Mouse (Mus musculus): ENCODE results near the gene Tmco5b. TPM values are rescaled to one million over a fixed set of nuclear protein-coding genes. Genes with fewer than 3 reads are reported as not detected.
A peak's percentile ranks its signal among the peaks of the same experiment; 100 is the strongest.

Gene Tmco5b
- not detected in 2 replicates for polyA plus RNA-seq (2016; fragmentation: Nextera tagmentation; extraction: Ambion mirVana)

- WGBS: 90% methylated on average over 2 of the region's 2 CpGs
- H3K4me3 ChIP-seq: no peak within 1 kb of the TSS
Measured at GRCm38 (mm10) chr2:113285432-113285831, at the start of gene Tmco5b. Gene Tmco5b, plus strand, starts transcription at chr2:113285732.

GRCm38 (mm10) chr2:113236993-113237392 is 48.5 kb upstream of the Tmco5b start:
- WGBS: 82% methylated on average over 1 of the region's 1 CpGs

More at GRCm38 (mm10) chr2:113285432-113285831, at the start of gene Tmco5b:
- DNase-seq (ENCODE audit: low spot score): no peak
- H3K27ac ChIP-seq: no peak within 1 kb of the TSS
- no peaks in the 10 kb centered on the region for H3K36me3 ChIP-seq
- no peaks in the 10 kb centered on the region for H3K9me3 ChIP-seq (replicated peaks)
- no peaks in the 10 kb centered on the region for H3K4me1 ChIP-seq
- H3K27me3 ChIP-seq (ENCODE audit: low read depth, poor library complexity, severe bottlenecking): no peaks in the 10 kb centered on the region

GRCm38 (mm10) chr2:113238871-113239270 is 46.7 kb upstream of the Tmco5b start:
- no peaks in the 10 kb centered on the region for H3K36me3 ChIP-seq
- no peaks in the 10 kb centered on the region for H3K9me3 ChIP-seq (replicated peaks)
- H3K27me3 ChIP-seq (ENCODE audit: low read depth, poor library complexity, severe bottlenecking): no peaks in the 10 kb centered on the region
- DNase-seq (ENCODE audit: low spot score): no peak
- peaks cover 5% of the 10 kb centered on the region; the same call in 1 of the 2 replicates for H3K4me1 ChIP-seq
- H3K27ac ChIP-seq: no peak overlapping the region
- 76% methylated on average over 5 of the region's 5 CpGs for WGBS
- H3K4me3 ChIP-seq: no peak overlapping the region

More at GRCm38 (mm10) chr2:113236993-113237392, 48.5 kb upstream of the Tmco5b start:
- Histone ChIP-seq H3K27ac (no peak overlapping the region), H3K4me3 (no peak overlapping the region), H3K27me3 (ENCODE audit: low read depth, poor library complexity, severe bottlenecking) (no peaks in the 10 kb centered on the region), H3K9me3 (replicated peaks) (no peaks in the 10 kb centered on the region), H3K36me3 (no peaks in the 10 kb centered on the region), H3K4me1 (peaks cover 5% of the 10 kb centered on the region; the same call in 1 of the 2 replicates)
- DNase-seq (ENCODE audit: low spot score): no peak

- no peak overlapping the region for H3K27ac ChIP-seq
- no peaks in the 10 kb centered on the region for H3K9me3 ChIP-seq (replicated peaks)
- no peaks in the 10 kb centered on the region for H3K4me1 ChIP-seq
- no peaks in the 10 kb centered on the region for H3K27me3 ChIP-seq (ENCODE audit: low read depth, poor library complexity, severe bottlenecking)
- 47% methylated on average over 18 of the region's 18 CpGs for WGBS
- no peak overlapping the region for H3K4me3 ChIP-seq
- no peak for DNase-seq (ENCODE audit: low spot score)
- no peaks in the 10 kb centered on the region for H3K36me3 ChIP-seq
Measured at GRCm38 (mm10) chr2:113302349-113303239, 17.1 kb downstream of the Tmco5b start.

- DNase-seq (ENCODE audit: low spot score): no peak
- 72% methylated on average over 4 of the region's 4 CpGs for WGBS
- H3K27ac ChIP-seq: no peak overlapping the region
Measured at GRCm38 (mm10) chr2:113303240-113303538, 17.7 kb downstream of the Tmco5b start.

GRCm38 (mm10) chr2:113305339-113305738 is 19.8 kb downstream of the Tmco5b start:
- no peak overlapping the region for H3K27ac ChIP-seq
- H3K9me3 ChIP-seq (replicated peaks): no peaks in the 10 kb centered on the region
- H3K36me3 ChIP-seq: no peaks in the 10 kb centered on the region
- H3K4me1 ChIP-seq: no peaks in the 10 kb centered on the region
- no peak overlapping the region for H3K4me3 ChIP-seq
- 12% methylated on average over 4 of the region's 4 CpGs for WGBS
- peak; percentile 82 for DNase-seq (ENCODE audit: low spot score)
- H3K27me3 ChIP-seq (ENCODE audit: low read depth, poor library complexity, severe bottlenecking): no peaks in the 10 kb centered on the region

More at GRCm38 (mm10) chr2:113303240-113303538, 17.7 kb downstream of the Tmco5b start:
- Histone ChIP-seq H3K4me1 (no peaks in the 10 kb centered on the region), H3K9me3 (replicated peaks) (no peaks in the 10 kb centered on the region), H3K27me3 (ENCODE audit: low read depth, poor library complexity, severe bottlenecking) (no peaks in the 10 kb centered on the region), H3K36me3 (no peaks in the 10 kb centered on the region), H3K4me3 (no peak overlapping the region)

- DNase-seq (ENCODE audit: low spot score): no peak
- Histone ChIP-seq H3K4me3 (no peak overlapping the region), H3K27me3 (ENCODE audit: low read depth, poor library complexity, severe bottlenecking) (no peaks in the 10 kb centered on the region), H3K27ac (no peak overlapping the region), H3K36me3 (no peaks in the 10 kb centered on the region), H3K9me3 (replicated peaks) (no peaks in the 10 kb centered on the region), H3K4me1 (no peaks in the 10 kb centered on the region)
- WGBS: 80% methylated on average over 3 of the region's 3 CpGs
Measured at GRCm38 (mm10) chr2:113311211-113311610, 25.7 kb downstream of the Tmco5b start.

GRCm38 (mm10) chr2:113323016-113323415 is 37.5 kb downstream of the Tmco5b start:
- 36% methylated on average over 7 of the region's 7 CpGs for WGBS
- Histone ChIP-seq H3K27me3 (ENCODE audit: low read depth, poor library complexity, severe bottlenecking) (peaks cover 4% of the 10 kb centered on the region), H3K4me1 (peaks cover 9% of the 10 kb centered on the region; the same call in 1 of the 2 replicates), H3K9me3 (replicated peaks) (no peaks in the 10 kb centered on the region), H3K4me3 (no peak overlapping the region), H3K27ac (no peak overlapping the region), H3K36me3 (no peaks in the 10 kb centered on the region)
- no peak for DNase-seq (ENCODE audit: low spot score)

GRCm38 (mm10) chr2:113333799-113334541 is 48.4 kb downstream of the Tmco5b start:
- H3K4me3 ChIP-seq: no peak overlapping the region
- H3K27ac ChIP-seq: no peak overlapping the region
- no peak for DNase-seq (ENCODE audit: low spot score)
- H3K27me3 ChIP-seq (ENCODE audit: low read depth, poor library complexity, severe bottlenecking): peaks cover 9% of the 10 kb centered on the region; the same call in 1 of the 2 replicates
- H3K4me1 ChIP-seq: no peaks in the 10 kb centered on the region
- WGBS: 54% methylated on average over 9 of the region's 9 CpGs
- H3K9me3 ChIP-seq (replicated peaks): no peaks in the 10 kb centered on the region
- H3K36me3 ChIP-seq: no peaks in the 10 kb centered on the region

- Histone ChIP-seq H3K4me1 (no peaks in the 10 kb centered on the region), H3K27ac (no peak overlapping the region), H3K27me3 (ENCODE audit: low read depth, poor library complexity, severe bottlenecking) (no peaks in the 10 kb centered on the region), H3K36me3 (no peaks in the 10 kb centered on the region), H3K4me3 (no peak overlapping the region), H3K9me3 (replicated peaks) (no peaks in the 10 kb centered on the region)
- DNase-seq (ENCODE audit: low spot score): no peak
- WGBS: 87% methylated on average over 3 of the region's 3 CpGs
Measured at GRCm38 (mm10) chr2:113335561-113336294, 50.2 kb downstream of the Tmco5b start.

GRCm38 (mm10) chr2:113344536-113344935 is 59.0 kb downstream of the Tmco5b start:
- no peaks in the 10 kb centered on the region for H3K36me3 ChIP-seq
- no peaks in the 10 kb centered on the region for H3K4me1 ChIP-seq
- no peaks in the 10 kb centered on the region for H3K9me3 ChIP-seq (replicated peaks)
- no peak overlapping the region for H3K27ac ChIP-seq
- no peaks in the 10 kb centered on the region for H3K27me3 ChIP-seq (ENCODE audit: low read depth, poor library complexity, severe bottlenecking)
- DNase-seq (ENCODE audit: low spot score): no peak
- H3K4me3 ChIP-seq: no peak overlapping the region
- 90% methylated on average over 2 of the region's 2 CpGs for WGBS

Measured in limb, embryonic 10.5 days (tissue).